8 mouse cellular contexts compared by ENCODE assay signal in the genomic region with DNA sequence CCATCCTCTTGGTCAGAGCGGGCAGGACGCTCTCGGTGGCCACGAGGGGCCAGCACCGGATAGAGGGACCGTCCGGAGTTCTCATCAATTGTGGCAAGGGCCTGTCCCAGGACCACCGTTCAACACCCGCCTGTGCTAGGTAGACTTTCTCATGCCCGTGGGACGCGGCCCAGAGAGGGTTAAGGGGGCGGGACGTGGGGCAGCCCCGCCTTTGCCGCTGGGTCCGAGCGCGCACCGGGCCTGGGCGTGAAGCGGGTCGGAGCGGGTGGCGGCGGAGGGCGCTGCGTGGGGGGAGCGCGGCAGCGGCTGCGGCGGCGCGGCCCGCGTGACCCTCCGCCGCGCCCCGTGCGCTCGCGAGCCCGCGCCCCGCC. TPM values are rescaled to one million over a fixed set of nuclear protein-coding genes. Genes with fewer than 3 reads are reported as not detected.
DNase-seq lines count a peak whose midpoint lies in the region; ATAC-seq and TF ChIP-seq lines count a peak whose summit lies in the region.

A gene (plus strand): TSS at position 232 of the 371 bp plus-strand sequence.

- no peaks in the 10 kb centered on the region for H3K79me3 ChIP-seq in C2C12 (ENCODE audit: low read depth)

- H3K27ac ChIP-seq in bone marrow, adult 2 months (ENCODE audit: control insufficient read depth, insufficient read depth, low read depth, low read length, poor library complexity): peak within 1 kb of the TSS; percentile 45; the same call in 1 of the 2 replicates
- peak within 1 kb of the TSS; percentile 82 for H3K27ac ChIP-seq in forebrain, embryonic 10.5 days
- H3K27ac ChIP-seq in heart, embryonic 12.5 days (ENCODE audit: poor library complexity, severe bottlenecking): 0 out of 2 replicates have a peak within 1 kb of the TSS, but pooled peaks have one; percentile 28
- H3K27ac ChIP-seq in liver, embryonic 14.5 days: no peak within 1 kb of the TSS
- H3K27ac ChIP-seq in neural tube, embryonic 12.5 days: peak within 1 kb of the TSS; percentile 66; the same call in 1 of the 2 replicates

- H3K4me2 ChIP-seq in heart, embryonic 12.5 days: peak within 1 kb of the TSS; percentile 99
- peak within 1 kb of the TSS; percentile 61 for H3K4me2 ChIP-seq in liver, embryonic 14.5 days (ENCODE audit: low read depth)
- H3K4me2 ChIP-seq in neural tube, embryonic 12.5 days (replicated peaks): peak within 1 kb of the TSS; percentile 93

- H3K9ac ChIP-seq in heart, embryonic 12.5 days: peak within 1 kb of the TSS; percentile 87
- no peak within 1 kb of the TSS for H3K9ac ChIP-seq in liver, embryonic 14.5 days (replicated peaks)
- peak within 1 kb of the TSS; percentile 83 for H3K9ac ChIP-seq in neural tube, embryonic 12.5 days

- H3K79me2 ChIP-seq in C2C12 (ENCODE audit: control insufficient read depth, insufficient read depth): no peaks in the 10 kb centered on the region

- no peaks in the 10 kb centered on the region for H3K27me3 ChIP-seq in C2C12 (ENCODE audit: control insufficient read depth, insufficient read depth, insufficient read length)
- H3K27me3 ChIP-seq in forebrain, embryonic 10.5 days (ENCODE audit: poor library complexity, severe bottlenecking): peaks cover 46% of the 10 kb centered on the region
- peaks cover 35% of the 10 kb centered on the region for H3K27me3 ChIP-seq in heart, embryonic 12.5 days (replicated peaks)
- H3K27me3 ChIP-seq in liver, embryonic 14.5 days (ENCODE audit: control insufficient read depth, insufficient read depth, low read length): peaks cover 30% of the 10 kb centered on the region
- H3K27me3 ChIP-seq in neural tube, embryonic 12.5 days (replicated peaks): peaks cover 21% of the 10 kb centered on the region

- TF ChIP-seq CTCF in C2C12 (IDR thresholded peaks at IDR 0.05; ENCODE audit: control insufficient read depth, insufficient read depth, insufficient read length): no peak
- no peak for TF ChIP-seq CTCF in bone marrow, adult 2 months (IDR thresholded peaks at IDR 0.05; ENCODE audit: control insufficient read depth, insufficient read depth, low read length)
- no peak for TF ChIP-seq CTCF in liver, embryonic 14.5 days (IDR thresholded peaks at IDR 0.05; ENCODE audit: low read depth)

- peak within 1 kb of the TSS; percentile 73 for H3ac ChIP-seq in C2C12 (ENCODE audit: control insufficient read depth, insufficient read length, low read depth)

- H3K4me1 ChIP-seq in bone marrow, adult 2 months (ENCODE audit: control insufficient read depth, insufficient read depth, low read length): peaks cover 2% of the 10 kb centered on the region; the same call in 1 of the 2 replicates
- peaks cover 23% of the 10 kb centered on the region for H3K4me1 ChIP-seq in forebrain, embryonic 10.5 days
- peaks cover 5% of the 10 kb centered on the region; the same call in 1 of the 2 replicates for H3K4me1 ChIP-seq in heart, embryonic 12.5 days (replicated peaks)
- no peaks in the 10 kb centered on the region; a peak in 1 of 4 replicates for H3K4me1 ChIP-seq in liver, embryonic 14.5 days (replicated peaks; ENCODE audit: control insufficient read depth in 2 of 2, insufficient read depth in 2 of 2, low read length in 1 of 2)
- H3K4me1 ChIP-seq in neural tube, embryonic 12.5 days: peaks cover 20% of the 10 kb centered on the region

- no peak for TF ChIP-seq EP300 in liver, embryonic 14.5 days (IDR thresholded peaks at IDR 0.05; ENCODE audit: low read depth)

- peak within 1 kb of the TSS; percentile 37 for H3K4me3 ChIP-seq in C2C12 (ENCODE audit: insufficient read depth, poor library complexity, severe bottlenecking)
- H3K4me3 ChIP-seq in bone marrow, adult 2 months (replicated peaks; ENCODE audit: control insufficient read depth, low read depth, low read length): peak within 1 kb of the TSS; percentile 54
- H3K4me3 ChIP-seq in forebrain, embryonic 10.5 days: peak within 1 kb of the TSS; percentile 82
- H3K4me3 ChIP-seq in heart, embryonic 12.5 days: peak within 1 kb of the TSS; percentile 69
- H3K4me3 ChIP-seq in liver, embryonic 14.5 days (ENCODE audit: insufficient read depth in 1 of 2, low read depth in 2 of 2, low read length in 2 of 2): peak within 1 kb of the TSS; percentile 34 to 43
- peak within 1 kb of the TSS; percentile 77 for H3K4me3 ChIP-seq in neural tube, embryonic 12.5 days

- WGBS in bone marrow, adult 2 months: 1% methylated on average over 47 of the region's 47 CpGs
- WGBS in forebrain, embryonic 10.5 days: under 1% methylated on average over 47 of the region's 47 CpGs
- WGBS in heart, embryonic 12.5 days: under 1% methylated on average over 42 of the region's 47 CpGs
- WGBS in liver, embryonic 14.5 days (ENCODE audit: insufficient replicate concordance): 1% methylated on average over 46 of the region's 47 CpGs
- WGBS in neural tube, embryonic 12.5 days: under 1% methylated on average over 47 of the region's 47 CpGs

- DNase-seq in forebrain, embryonic 10.5 days (ENCODE audit: extremely low spot score, low spot score): peak; percentile 69
- DNase-seq in kidney, postnatal 36 days: peak; percentile 30 to 76
- DNase-seq in liver, embryonic 14.5 days (ENCODE audit: low read depth in 3 of 3, low spot score in 3 of 3): no peak
- peak; percentile 46 to 56 for DNase-seq in thymus, postnatal 10 days (ENCODE audit: low spot score in 2 of 2)

- no peaks in the 10 kb centered on the region for H3K36me3 ChIP-seq in C2C12 (ENCODE audit: control insufficient read depth, insufficient read depth)
- H3K36me3 ChIP-seq in forebrain, embryonic 10.5 days (replicated peaks): no peaks in the 10 kb centered on the region
- no peaks in the 10 kb centered on the region for H3K36me3 ChIP-seq in heart, embryonic 12.5 days
- H3K36me3 ChIP-seq in liver, embryonic 14.5 days (replicated peaks; ENCODE audit: control insufficient read depth, insufficient read depth, low read depth): no peaks in the 10 kb centered on the region
- no peaks in the 10 kb centered on the region for H3K36me3 ChIP-seq in neural tube, embryonic 12.5 days

- TF ChIP-seq POLR2A in bone marrow, adult 2 months (IDR thresholded peaks at IDR 0.05; ENCODE audit: borderline replicate concordance, control insufficient read depth, low read depth, low read length): no peak

- no peaks in the 10 kb centered on the region for H3K9me3 ChIP-seq in forebrain, embryonic 10.5 days
- no peaks in the 10 kb centered on the region for H3K9me3 ChIP-seq in heart, embryonic 12.5 days (replicated peaks)
- no peaks in the 10 kb centered on the region for H3K9me3 ChIP-seq in liver, embryonic 14.5 days (ENCODE audit: control insufficient read depth, low read length)
- H3K9me3 ChIP-seq in neural tube, embryonic 12.5 days: no peaks in the 10 kb centered on the region

- ATAC-seq in heart, embryonic 12.5 days (ENCODE audit: insufficient number of reproducible peaks, low FRiP score): peak; percentile 71; the same call in 1 of the 2 replicates
- ATAC-seq in liver, embryonic 14.5 days (ENCODE audit: insufficient read depth): peak; percentile 16; the same call in 1 of the 2 replicates
- peak; percentile 88 for ATAC-seq in neural tube, embryonic 12.5 days (ENCODE audit: low FRiP score, low read depth)

TF ChIP-seq in C2C12, 6 proteins besides CTCF, POLR2A, EP300 and RAD21:
- TF ChIP-seq MYOD1 (IDR thresholded peaks at IDR 0.05; ENCODE audit: control insufficient read depth, insufficient read length, low read depth): no peak
- TF ChIP-seq MYOG (IDR thresholded peaks at IDR 0.05; ENCODE audit: control insufficient read depth, extremely low read depth, insufficient read length): no peak
- no peak for TF ChIP-seq USF1 (IDR thresholded peaks at IDR 0.05; ENCODE audit: low read depth)
- TF ChIP-seq CEBPB (IDR thresholded peaks at IDR 0.05; ENCODE audit: low read depth): no peak
- no peak for TF ChIP-seq MAX (IDR thresholded peaks at IDR 0.05)
- TF ChIP-seq FOSL1 (IDR thresholded peaks at IDR 0.05; ENCODE audit: insufficient read depth, low read length, poor library complexity, severe bottlenecking): no peak
TF ChIP-seq in C2C12: peak in this region for 0.

RNA-seq across cellular contexts. Expression of the gene that starts here (rescaled TPM):
- 9.0 TPM for polyA plus RNA-seq in C2C12 (2012; fragmentation: generic; extraction: Trizol)
- 0.90 and 3.0 TPM in 2 replicates for polyA plus RNA-seq in bone marrow, adult 2 months (2011; ENCODE audit: insufficient read depth, insufficient read length, low replicate concordance, missing spikeins)
- polyA plus RNA-seq in forebrain, embryonic 10.5 days (2016; fragmentation: Nextera tagmentation; extraction: Ambion mirVana): 0.64 and 0.67 TPM in 2 replicates
- polyA plus RNA-seq in heart, embryonic 12.5 days (2016; fragmentation: Nextera tagmentation; extraction: Ambion mirVana): 5.2 and 5.5 TPM in 2 replicates
- 0.58 and 0.87 TPM in 2 replicates for polyA plus RNA-seq in liver, embryonic 14.5 days (2012; rRNA removed)
- polyA plus RNA-seq in liver, embryonic 14.5 days (2014; fragmentation: Nextera tagmentation; extraction: Ambion mirVana): 0.10 and 0.15 TPM in 2 replicates
- polyA plus RNA-seq in neural tube, embryonic 12.5 days (2016; fragmentation: Nextera tagmentation; extraction: Ambion mirVana): 10.6 and 11.6 TPM in 2 replicates

Comparison
In these comparisons a context has a peak if more than half of its experiments do, and no peak if none do; other contexts are left out.
1. Peak in DNase-seq, H3K4me3 ChIP-seq and H3K27ac ChIP-seq in forebrain, embryonic 10.5 days; RNA of the gene not detected or under 1 TPM.
2. Peak in ATAC-seq, H3K4me3 ChIP-seq and H3K4me2 ChIP-seq in liver, embryonic 14.5 days; RNA of the gene not detected or under 1 TPM.
3. DNase-seq: peak in kidney, postnatal 36 days (2 of 2) and thymus, postnatal 10 days (2 of 2); none in liver, embryonic 14.5 days (0 of 3).
4. ATAC-seq: peak in every context shown above with its lines; median percentile 88 in neural tube, embryonic 12.5 days; 71 in heart, embryonic 12.5 days; 16 in liver, embryonic 14.5 days.
5. Peak in every context shown above with its lines, with median percentiles within 50 percentile points of each other: H3K4me3 ChIP-seq and H3K4me2 ChIP-seq.